Mouse (Mus musculus) WW6 (cell line): ENCODE measurements around the gene Ptpn13.
A peak's percentile ranks its signal among the peaks of the same experiment; 100 is the strongest.

ENCODE experiments used
- DNase-seq: peaks from one replicate; pipeline ENCODE4 v3.0.0-alpha.2; 2013; ENCODE audit warnings: low read depth, low spot score

The Ptpn13 gene

DNA sequence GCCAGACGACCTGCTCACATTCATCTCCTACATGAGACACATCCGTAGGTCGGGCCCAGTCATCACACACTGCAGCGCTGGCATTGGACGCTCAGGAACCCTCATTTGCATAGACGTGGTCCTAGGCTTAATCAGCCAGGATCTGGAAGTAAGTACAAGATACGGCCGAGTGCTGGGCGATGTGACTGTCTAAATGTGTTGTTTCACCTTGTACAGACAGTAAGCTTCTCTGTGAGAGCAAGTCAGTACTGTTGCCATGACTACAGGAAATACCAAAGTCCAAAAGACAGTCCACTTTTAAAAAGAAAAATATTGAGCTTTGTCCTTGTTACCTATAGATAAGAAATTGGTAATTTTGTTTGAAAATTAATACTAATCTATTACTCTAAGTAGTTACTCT, 168.6 kb downstream of the Ptpn13 start:
- DNase-seq, result no peak

- DNase-seq, result no peak
These were observed 170.6 kb downstream of the Ptpn13 start for GRCm38 (mm10) chr5:103595394-103596226.

DNA sequence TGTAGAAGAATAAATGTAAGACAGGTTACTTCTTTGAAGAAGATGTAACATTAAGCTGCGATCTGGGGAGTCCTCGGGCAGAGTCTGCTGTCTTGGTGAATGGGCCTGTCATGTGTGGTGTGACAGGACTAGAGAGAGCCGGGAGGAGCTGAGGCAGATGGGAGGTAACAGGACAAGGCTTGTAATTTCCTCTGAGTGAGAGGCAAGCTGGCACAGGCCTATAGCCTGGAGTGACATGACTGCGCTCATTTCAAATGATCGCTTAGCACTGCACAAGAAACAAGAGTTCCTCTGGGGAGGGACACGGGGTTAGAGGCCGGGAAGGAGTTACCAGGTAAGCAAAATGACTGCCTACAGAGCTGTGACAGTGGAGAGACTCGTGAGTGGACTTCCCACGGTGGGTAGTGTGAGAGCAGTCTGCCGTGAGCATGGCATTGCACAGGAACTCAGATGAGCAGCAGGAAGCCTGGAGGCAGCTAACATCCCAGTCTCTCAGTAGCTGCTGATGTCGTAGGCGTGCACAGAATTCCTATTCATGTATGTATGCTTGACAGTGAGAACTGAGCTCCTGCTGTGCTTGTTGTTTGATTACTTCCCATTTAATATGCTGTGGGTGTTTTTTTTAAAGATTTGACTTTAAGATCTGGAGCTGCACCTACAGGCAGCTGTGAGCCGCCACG, 171.6 kb downstream of the Ptpn13 start:
- no peak for DNase-seq

GRCm38 (mm10) chr5:103597604-103598003, 172.6 kb downstream of the Ptpn13 start:
- no peak for DNase-seq

DNA sequence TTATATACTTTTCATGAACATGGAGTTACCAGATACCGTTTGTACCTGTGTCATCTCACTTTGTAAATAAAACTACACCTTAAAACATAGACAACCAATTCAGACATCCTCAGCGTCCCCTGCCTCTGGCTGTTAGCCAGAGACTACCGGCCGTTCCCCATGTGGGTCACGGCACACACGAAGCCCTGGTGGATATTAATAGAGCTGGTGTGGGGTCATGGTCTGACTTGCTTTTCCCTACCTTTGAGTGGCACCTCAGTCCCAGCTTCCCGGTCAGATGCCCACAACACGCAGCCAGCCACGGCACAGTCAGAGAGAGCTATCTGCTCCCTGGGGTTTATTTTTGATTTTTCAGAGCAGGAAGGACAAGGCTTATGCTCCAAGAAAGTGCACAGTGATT, 173.3 kb downstream of the Ptpn13 start:
- no peak for DNase-seq

- DNase-seq, result no peak
These were observed 173.9 kb downstream of the Ptpn13 start for GRCm38 (mm10) chr5:103598881-103599280.

DNA sequence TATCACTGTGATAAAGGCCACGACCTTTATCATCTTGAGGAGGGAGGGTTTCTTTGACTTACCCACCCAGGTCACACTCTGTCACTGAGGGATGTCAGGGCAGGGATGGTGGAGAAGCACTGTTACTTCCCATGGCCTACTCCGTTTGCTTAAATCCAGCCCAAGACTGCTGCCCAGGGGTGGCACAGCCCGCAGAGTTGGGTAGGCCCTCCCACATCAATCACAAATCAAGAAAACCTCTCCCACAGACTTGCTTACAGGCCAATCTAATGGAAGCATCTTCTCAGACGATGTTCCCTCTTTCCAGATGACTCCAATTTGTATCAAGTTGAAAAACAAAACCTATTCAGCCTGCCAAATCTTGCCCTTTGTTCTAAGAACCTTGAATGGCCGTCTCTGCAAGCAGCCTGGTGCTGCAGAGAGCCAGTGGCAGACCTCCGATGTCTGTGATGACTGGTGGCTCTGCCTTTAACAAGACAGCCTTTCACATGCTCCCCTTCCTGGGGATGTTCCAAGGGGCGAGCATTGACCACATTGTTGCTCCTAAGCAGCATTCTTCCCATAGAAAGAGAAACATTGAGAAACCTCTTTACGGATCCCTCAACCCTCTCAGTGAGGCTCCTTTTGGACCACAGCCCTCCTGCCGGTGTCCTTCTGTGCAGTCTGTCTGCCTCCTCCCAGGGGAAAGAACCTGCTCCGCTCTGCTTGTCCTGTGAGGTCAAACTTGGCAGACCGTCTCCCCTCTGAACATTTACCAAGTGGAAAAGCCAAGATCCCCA, 178.3 kb downstream of the Ptpn13 start:
- no peak for DNase-seq

- DNase-seq, result no peak
These were observed 180.7 kb downstream of the Ptpn13 start for GRCm38 (mm10) chr5:103605707-103606106.

GRCm38 (mm10) chr5:103610148-103610547, 185.2 kb downstream of the Ptpn13 start:
- DNase-seq, result no peak

DNA sequence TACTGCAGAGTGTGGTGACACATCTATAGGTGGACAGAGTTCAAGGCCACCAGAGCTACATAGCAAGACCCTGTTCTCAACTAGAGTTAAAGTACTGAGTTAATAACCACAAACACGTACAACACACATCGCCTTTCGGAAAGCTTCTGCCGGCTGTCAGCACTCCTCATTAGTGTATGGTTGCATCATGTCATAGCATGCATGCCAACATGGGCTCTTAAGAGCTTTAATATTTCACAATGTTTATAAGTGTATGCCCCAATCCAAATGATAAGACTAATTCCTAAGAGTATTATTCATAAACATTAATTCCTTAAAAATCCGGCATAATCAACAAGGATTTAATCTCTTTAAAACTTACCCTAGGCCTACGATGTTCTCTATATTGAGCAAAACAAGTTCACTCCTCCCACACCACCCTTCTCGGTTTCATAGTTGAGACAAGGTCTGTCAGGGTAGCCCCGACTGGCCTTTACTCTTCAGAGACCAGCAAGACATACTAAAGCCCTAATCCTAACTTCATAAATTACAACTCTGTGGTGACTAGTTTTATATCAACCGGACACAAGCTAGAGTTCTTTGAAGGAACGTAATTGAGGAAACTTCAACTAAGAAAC, 186.0 kb downstream of the Ptpn13 start:
- DNase-seq, result no peak

GRCm38 (mm10) chr5:103612316-103612715, 187.3 kb downstream of the Ptpn13 start:
- DNase-seq, result no peak

- DNase-seq, result no peak
These were observed 189.4 kb downstream of the Ptpn13 start for GRCm38 (mm10) chr5:103614356-103614755.

- peak; percentile 34 for DNase-seq
These were observed 192.2 kb downstream of the Ptpn13 start for GRCm38 (mm10) chr5:103617191-103617590.

DNA sequence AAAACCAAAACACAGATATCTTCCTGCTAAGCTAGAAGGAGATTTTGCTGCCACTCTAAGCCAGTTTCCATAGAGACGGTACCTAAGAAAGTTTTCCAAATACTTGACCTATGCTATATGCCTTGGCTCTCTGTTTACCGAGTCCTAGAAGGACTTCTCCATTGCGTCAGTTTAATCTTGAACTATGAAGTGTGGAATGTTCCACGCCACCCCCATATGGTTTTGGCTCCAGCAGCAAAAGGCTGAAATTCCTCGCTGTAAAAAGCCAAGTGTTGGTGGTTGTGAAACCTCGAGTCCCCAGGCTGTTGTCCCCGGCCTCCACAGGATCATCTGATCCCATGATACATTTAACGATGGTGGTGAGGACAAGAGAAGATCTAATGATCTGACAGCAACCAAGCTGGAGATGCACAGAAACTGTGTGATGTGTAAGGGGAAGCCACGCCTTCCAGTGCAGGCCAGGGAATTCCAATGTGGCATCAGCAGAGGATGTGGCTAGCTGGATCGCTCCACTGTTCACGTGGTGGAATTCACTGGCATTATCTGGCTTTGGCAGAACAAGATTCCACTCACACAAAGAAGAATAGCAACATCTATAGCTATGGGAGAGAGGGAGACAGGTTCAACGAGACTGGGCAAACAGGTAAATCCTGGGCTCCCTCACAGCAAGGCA, 195.4 kb downstream of the Ptpn13 start:
- no peak for DNase-seq

DNA sequence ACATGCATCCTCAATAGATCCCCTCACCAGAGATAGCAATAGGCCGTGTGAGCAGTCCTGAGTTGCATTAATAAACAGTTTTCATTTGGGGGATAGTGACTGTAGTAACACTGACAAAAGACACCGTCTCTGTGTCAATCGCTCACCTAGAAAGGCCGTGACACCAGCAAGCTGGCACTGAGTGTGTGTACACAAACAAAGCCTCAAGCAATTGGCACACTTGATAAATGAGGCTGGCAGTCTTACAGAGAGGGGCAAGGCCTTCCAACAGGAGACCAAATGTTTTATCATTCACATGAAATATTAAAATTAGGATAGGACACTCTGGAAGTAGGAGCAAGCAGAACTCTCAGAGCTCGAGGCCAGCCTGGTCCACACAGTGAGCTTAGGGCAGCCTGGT, 197.3 kb downstream of the Ptpn13 start:
- DNase-seq, result no peak

GRCm38 (mm10) chr5:103624831-103625230, 199.8 kb downstream of the Ptpn13 start:
- DNase-seq, result no peak

DNA sequence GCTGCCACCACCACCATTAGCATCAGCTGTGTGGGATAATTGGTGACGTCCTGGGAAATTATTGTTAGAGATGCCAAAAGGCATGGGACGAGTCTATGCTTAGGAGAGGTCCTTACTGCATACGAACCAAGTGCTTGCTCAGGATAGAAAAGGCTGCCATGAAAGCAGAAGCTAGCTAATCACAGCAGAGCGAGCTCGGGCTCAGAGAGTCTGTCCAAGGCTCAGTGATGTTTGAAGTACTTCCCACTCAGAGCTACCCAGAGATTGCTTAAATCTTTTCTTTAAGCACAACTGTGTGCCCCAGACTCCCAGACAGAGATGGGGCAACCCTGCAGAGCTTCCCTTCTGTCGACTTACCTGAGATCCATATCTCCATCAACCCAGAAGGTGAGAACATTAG, 203.5 kb downstream of the Ptpn13 start:
- DNase-seq, result no peak

GRCm38 (mm10) chr5:103629111-103629764, 204.2 kb downstream of the Ptpn13 start, which contains the start of gene Slc10a6:
Gene Slc10a6 (minus strand): TSS chr5:103629403.
- no peak for DNase-seq

GRCm38 (mm10) chr5:103629854-103630580, 205.0 kb downstream of the Ptpn13 start:
- no peak for DNase-seq

GRCm38 (mm10) chr5:103637162-103637561, 212.2 kb downstream of the Ptpn13 start:
- DNase-seq, result no peak
